Mouse (Mus musculus) bone marrow, adult 2 months (tissue): Measurements from ENCODE around the gene Hspb3.

Source experiments
- CTCF ChIP-seq: fragments of 200-500 bp; IDR thresholded peaks from 2 replicates; pipeline ENCODE4 v1.5.1; 2011; ENCODE audit warnings: low read length, control low read depth; ENCODE audit not compliant: control insufficient read depth, insufficient read depth
- POLR2A ChIP-seq: fragments of 200-500 bp; IDR thresholded peaks from 2 replicates; pipeline ENCODE4 v1.6.1; 2011; ENCODE audit warnings: low read depth, mild to moderate bottlenecking, control low read depth, low read length, borderline replicate concordance; ENCODE audit not compliant: control insufficient read depth

GRCm38 (mm10) chr13:113663883-113664282, 407 bp upstream of the Hspb3 start:
- no peak for TF ChIP-seq POLR2A
- TF ChIP-seq CTCF: no peak
